Mouse (Mus musculus) 416B (cell line): ENCODE results near the gene Mon1b.

ENCODE experiments used
- DNase-seq: peaks from one replicate; pipeline ENCODE4 v3.0.0; 2011; ENCODE audit warnings: low read depth

Mon1b gene

GRCm38 (mm10) chr8:113673300-113673699, 37.9 kb downstream of the Mon1b start:
- no peak for DNase-seq

GRCm38 (mm10) chr8:113674611-113675010, 39.2 kb downstream of the Mon1b start:
- no peak for DNase-seq

DNA sequence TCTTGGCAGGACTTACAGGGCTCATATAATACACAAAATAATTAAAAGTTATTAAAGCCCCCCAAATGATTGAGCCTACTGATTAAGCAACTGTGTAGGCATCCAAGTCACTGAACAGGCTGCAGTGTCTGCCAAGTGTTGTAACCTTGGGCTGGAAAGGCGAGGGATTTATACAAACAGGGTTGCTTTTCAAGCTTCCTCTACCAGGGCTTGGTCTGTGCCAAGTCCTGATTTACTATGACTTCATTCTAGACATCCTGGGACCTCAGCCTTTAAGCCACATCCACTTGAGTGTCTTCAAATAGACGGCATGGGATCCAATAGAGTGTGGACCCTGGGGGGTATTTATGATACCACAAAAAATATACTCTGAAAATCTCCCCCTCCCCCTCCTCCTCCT, 39.9 kb downstream of the Mon1b start:
- no peak for DNase-seq

- no peak for DNase-seq
These were observed 41.4 kb downstream of the Mon1b start for GRCm38 (mm10) chr8:113676811-113677210.

DNA sequence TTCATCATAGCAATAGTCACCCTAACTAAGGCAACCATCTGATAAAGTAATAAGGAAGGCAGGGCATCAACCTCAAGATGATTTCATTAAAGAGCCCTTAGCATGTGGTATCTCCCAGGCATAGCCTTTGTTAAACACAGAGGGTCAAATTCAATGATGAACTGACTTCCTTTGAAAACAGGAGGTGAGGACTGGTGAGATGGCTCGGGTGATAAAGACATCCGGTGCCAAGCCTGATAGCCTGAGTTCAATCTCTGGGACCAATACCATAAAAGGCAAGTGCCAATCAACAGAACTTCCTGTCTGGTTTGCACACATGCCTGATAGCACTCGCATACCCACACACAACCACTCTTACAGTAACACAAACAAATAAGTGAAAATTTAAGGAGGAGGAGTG, 44.0 kb downstream of the Mon1b start:
- peak; percentile 89 for DNase-seq

GRCm38 (mm10) chr8:113687889-113688542, 52.6 kb downstream of the Mon1b start:
- DNase-seq: no peak

DNA sequence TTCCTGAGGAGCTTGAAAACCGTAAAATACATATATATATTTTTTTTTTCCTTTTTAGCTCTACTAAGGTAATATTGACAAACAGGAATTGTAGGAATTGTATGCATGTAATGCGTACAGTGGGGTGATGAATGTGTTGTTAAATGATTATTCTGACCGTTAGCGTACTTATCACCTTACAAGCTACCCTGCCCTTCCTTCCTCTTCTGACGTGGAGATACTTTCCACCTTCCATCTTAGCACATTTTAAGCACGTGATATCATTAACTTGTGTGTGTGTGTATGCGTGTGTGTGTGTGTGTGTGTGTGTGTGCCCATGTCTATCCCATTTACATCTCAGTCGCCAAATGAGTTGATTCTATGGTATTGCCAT, 53.1 kb downstream of the Mon1b start:
- DNase-seq: no peak

DNA sequence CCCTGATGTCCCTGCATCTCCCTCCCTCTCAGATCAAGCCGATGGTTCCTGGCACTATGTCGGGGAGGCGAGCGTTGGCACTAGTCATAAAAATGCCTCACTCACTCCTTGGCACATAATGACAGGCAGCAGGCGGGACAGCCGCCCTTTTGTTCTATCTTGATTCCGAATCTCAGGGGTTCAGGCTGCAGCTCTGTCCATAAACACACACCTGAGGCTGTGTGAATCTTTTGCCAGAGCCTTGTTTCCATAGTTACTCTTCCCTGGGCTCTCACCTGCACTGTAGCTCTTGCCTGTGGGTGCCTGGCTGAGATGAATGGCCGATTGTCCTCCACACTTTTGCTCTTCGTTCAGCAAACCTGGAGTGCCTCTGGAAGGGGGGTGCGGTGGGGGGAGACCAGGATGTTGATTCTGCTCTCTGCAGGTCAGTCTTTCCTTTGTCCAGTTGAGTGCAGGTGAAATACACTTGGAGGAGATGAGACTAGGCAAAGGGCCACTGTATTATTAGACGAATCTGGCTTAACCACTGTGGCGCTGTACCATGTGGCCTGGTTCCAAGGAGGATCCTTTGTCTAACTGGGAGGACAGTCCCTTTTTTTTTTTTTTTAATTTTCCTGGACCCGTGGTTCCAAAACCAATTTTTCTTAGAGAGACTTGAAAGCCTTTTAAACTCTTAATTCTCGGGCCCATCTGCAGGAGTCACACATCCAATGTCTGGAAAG, 56.4 kb downstream of the Mon1b start:
- no peak for DNase-seq
